Mouse (Mus musculus): ENCODE measurements around the gene Prss54. TPM values are rescaled to one million over a fixed set of nuclear protein-coding genes. Genes with fewer than 3 reads are reported as not detected.

Gene Prss54
- polyA plus RNA-seq, 1 experiment from 2014 or later: not detected

GRCm38 (mm10) chr8:95593439-95594393, 17.6 kb upstream of the Prss54 start:
- H3K27ac ChIP-seq (replicated peaks): no peak overlapping the region
- no peak overlapping the region for H3K4me3 ChIP-seq
- H3K36me3 ChIP-seq: no peaks in the 10 kb centered on the region
- no peaks in the 10 kb centered on the region for H3K27me3 ChIP-seq (ENCODE audit: low read depth, poor library complexity, severe bottlenecking)
- no peak for DNase-seq (ENCODE audit: low spot score)
- H3K4me1 ChIP-seq: peaks cover 8% of the 10 kb centered on the region
- no peaks in the 10 kb centered on the region for H3K9me3 ChIP-seq (replicated peaks)
- WGBS: 91% methylated on average over 7 of the region's 7 CpGs

DNA sequence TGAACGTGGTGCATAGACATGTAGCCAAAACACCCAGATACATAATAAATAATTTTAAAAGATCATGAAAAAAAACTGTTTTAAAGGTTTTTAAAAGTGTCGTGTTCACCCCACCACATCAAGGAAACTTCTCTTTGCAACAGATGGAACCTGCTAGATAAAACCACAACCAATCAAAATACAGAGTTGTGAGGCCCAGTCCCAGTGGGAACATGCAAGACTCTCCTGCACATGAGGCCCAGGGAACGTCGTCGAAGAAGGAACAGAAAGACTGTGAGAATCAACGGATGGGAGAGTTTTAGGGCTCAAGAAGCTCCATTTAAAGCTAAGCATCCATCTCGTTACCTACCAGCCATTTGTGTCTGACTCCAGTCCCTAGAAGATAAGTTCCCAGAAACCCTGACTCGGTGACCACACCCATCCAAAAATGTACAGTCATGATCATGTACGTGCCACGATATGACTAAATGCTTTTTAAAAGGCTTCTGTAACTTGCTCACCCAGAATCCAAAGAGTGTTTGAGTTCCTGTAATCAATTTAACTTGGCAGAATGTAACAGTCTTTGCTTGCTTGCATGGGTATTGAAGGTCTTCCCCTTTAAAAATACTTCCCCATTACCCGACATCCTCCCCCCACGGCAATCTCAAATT, 16.1 kb upstream of the Prss54 start:
- no peaks in the 10 kb centered on the region for H3K36me3 ChIP-seq
- 85% methylated on average over 12 of the region's 12 CpGs for WGBS

GRCm38 (mm10) chr8:95590539-95590938, 14.4 kb upstream of the Prss54 start:
- DNase-seq (ENCODE audit: low spot score): no peak
- H3K27ac ChIP-seq (replicated peaks): no peak overlapping the region
- H3K9me3 ChIP-seq (replicated peaks): no peaks in the 10 kb centered on the region; the same call in 1 of the 2 replicates
- 84% methylated on average over 4 of the region's 4 CpGs for WGBS
- no peak overlapping the region for H3K4me3 ChIP-seq
- no peaks in the 10 kb centered on the region for H3K27me3 ChIP-seq (ENCODE audit: low read depth, poor library complexity, severe bottlenecking)
- no peaks in the 10 kb centered on the region for H3K36me3 ChIP-seq
- H3K4me1 ChIP-seq: peaks cover 8% of the 10 kb centered on the region

More for the DNA sequence above, 16.1 kb upstream of the Prss54 start:
- Histone ChIP-seq H3K4me3 (no peak overlapping the region), H3K4me1 (peaks cover 8% of the 10 kb centered on the region), H3K27me3 (ENCODE audit: low read depth, poor library complexity, severe bottlenecking) (no peaks in the 10 kb centered on the region), H3K9me3 (replicated peaks) (no peaks in the 10 kb centered on the region; the same call in 1 of the 2 replicates), H3K27ac (replicated peaks) (no peak overlapping the region)
- DNase-seq (ENCODE audit: low spot score): no peak

- H3K36me3 ChIP-seq: no peaks in the 10 kb centered on the region
- no peaks in the 10 kb centered on the region; the same call in 1 of the 2 replicates for H3K9me3 ChIP-seq (replicated peaks)
- no peak overlapping the region for H3K4me3 ChIP-seq
- 67% methylated on average over 10 of the region's 10 CpGs for WGBS
- H3K27ac ChIP-seq (replicated peaks): no peak overlapping the region
- no peaks in the 10 kb centered on the region; the same call in 1 of the 2 replicates for H3K4me1 ChIP-seq
- no peak for DNase-seq (ENCODE audit: low spot score)
- no peaks in the 10 kb centered on the region for H3K27me3 ChIP-seq (ENCODE audit: low read depth, poor library complexity, severe bottlenecking)
These were observed 13.1 kb upstream of the Prss54 start for GRCm38 (mm10) chr8:95589282-95589681.

DNA sequence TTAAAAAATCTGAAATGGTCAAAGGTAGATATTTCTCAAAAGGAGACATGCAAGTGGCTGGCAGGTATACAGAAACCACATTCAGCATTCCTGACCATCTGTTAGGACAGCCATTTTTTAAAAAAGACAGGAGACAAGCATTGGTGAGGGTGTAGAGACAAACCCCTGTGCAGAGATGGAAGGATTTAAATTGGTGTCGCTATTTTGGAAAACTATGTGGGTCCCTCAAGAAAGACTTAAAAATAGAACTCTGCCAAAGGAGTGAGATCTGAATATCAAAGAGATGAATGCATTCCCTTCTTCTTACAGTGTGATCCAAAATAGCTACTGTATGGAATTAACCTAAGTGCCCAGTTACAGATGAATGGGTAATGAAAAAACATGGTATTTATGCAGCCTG, 11.2 kb upstream of the Prss54 start:
- 95% methylated on average over 1 of the region's 1 CpGs for WGBS
- H3K4me1 ChIP-seq: no peaks in the 10 kb centered on the region
- H3K36me3 ChIP-seq: no peaks in the 10 kb centered on the region
- DNase-seq (ENCODE audit: low spot score): no peak
- H3K27ac ChIP-seq (replicated peaks): no peak overlapping the region
- no peak overlapping the region for H3K4me3 ChIP-seq
- H3K27me3 ChIP-seq (ENCODE audit: low read depth, poor library complexity, severe bottlenecking): no peaks in the 10 kb centered on the region
- H3K9me3 ChIP-seq (replicated peaks): no peaks in the 10 kb centered on the region; the same call in 1 of the 2 replicates

GRCm38 (mm10) chr8:95573146-95573545, 3.0 kb downstream of the Prss54 start:
- no peaks in the 10 kb centered on the region for H3K36me3 ChIP-seq
- 86% methylated on average over 5 of the region's 5 CpGs for WGBS
- no peaks in the 10 kb centered on the region for H3K27me3 ChIP-seq (ENCODE audit: low read depth, poor library complexity, severe bottlenecking)
- DNase-seq (ENCODE audit: low spot score): no peak
- no peak overlapping the region for H3K4me3 ChIP-seq
- H3K9me3 ChIP-seq (replicated peaks): 0 out of 2 replicates have a peak, but pooled peaks cover 5% of the 10 kb centered on the region
- H3K4me1 ChIP-seq: no peaks in the 10 kb centered on the region
- no peak overlapping the region for H3K27ac ChIP-seq (replicated peaks)

- Histone ChIP-seq H3K36me3 (no peaks in the 10 kb centered on the region), H3K27me3 (ENCODE audit: low read depth, poor library complexity, severe bottlenecking) (no peaks in the 10 kb centered on the region), H3K9me3 (replicated peaks) (0 out of 2 replicates have a peak, but pooled peaks cover 5% of the 10 kb centered on the region), H3K27ac (replicated peaks) (no peak overlapping the region), H3K4me3 (no peak overlapping the region), H3K4me1 (no peaks in the 10 kb centered on the region; the same call in 1 of the 2 replicates)
- DNase-seq (ENCODE audit: low spot score): no peak
- 90% methylated on average over 6 of the region's 6 CpGs for WGBS
These were observed 9.3 kb downstream of the Prss54 start for GRCm38 (mm10) chr8:95566809-95567208.

DNA sequence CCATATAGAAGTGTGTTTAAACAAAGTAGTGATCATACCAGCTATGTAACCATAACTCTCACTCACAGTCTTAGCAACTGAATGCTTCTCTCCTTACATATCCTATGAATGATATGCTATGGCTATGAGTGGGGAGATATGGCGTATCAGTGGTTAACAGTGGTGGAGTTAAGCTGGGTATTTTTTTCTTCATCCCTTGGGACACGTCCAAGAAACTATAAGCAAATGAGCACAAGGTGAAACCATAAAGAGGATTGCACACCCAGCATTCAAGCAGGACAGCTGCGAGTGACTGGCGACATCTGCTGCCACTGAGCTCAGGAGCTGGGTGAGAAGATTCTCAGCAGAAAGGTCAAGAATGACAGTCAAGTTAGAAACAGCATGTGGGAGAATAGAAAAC, 9.9 kb downstream of the Prss54 start:
- Histone ChIP-seq H3K4me1 (no peaks in the 10 kb centered on the region; the same call in 1 of the 2 replicates), H3K36me3 (no peaks in the 10 kb centered on the region), H3K4me3 (no peak overlapping the region), H3K27ac (replicated peaks) (no peak overlapping the region), H3K9me3 (replicated peaks) (0 out of 2 replicates have a peak, but pooled peaks cover 5% of the 10 kb centered on the region), H3K27me3 (ENCODE audit: low read depth, poor library complexity, severe bottlenecking) (no peaks in the 10 kb centered on the region)
- DNase-seq (ENCODE audit: low spot score): no peak
- WGBS: 81% methylated on average over 4 of the region's 4 CpGs

GRCm38 (mm10) chr8:95555963-95556362, 20.2 kb downstream of the Prss54 start:
- DNase-seq (ENCODE audit: low spot score): no peak
- Histone ChIP-seq H3K4me1 (peaks cover 8% of the 10 kb centered on the region; the same call in 1 of the 2 replicates), H3K36me3 (no peaks in the 10 kb centered on the region), H3K4me3 (no peak overlapping the region), H3K9me3 (replicated peaks) (no peaks in the 10 kb centered on the region), H3K27me3 (ENCODE audit: low read depth, poor library complexity, severe bottlenecking) (no peaks in the 10 kb centered on the region), H3K27ac (replicated peaks) (no peak overlapping the region)
- 79% methylated on average over 2 of the region's 2 CpGs for WGBS

- peaks cover 32% of the 10 kb centered on the region for H3K4me1 ChIP-seq
- DNase-seq (ENCODE audit: low spot score): no peak
- H3K9me3 ChIP-seq (replicated peaks): no peaks in the 10 kb centered on the region
- no peak overlapping the region for H3K27ac ChIP-seq (replicated peaks)
- H3K27me3 ChIP-seq (ENCODE audit: low read depth, poor library complexity, severe bottlenecking): no peaks in the 10 kb centered on the region
- H3K4me3 ChIP-seq: no peak overlapping the region
- 70% methylated on average over 4 of the region's 4 CpGs for WGBS
- no peaks in the 10 kb centered on the region for H3K36me3 ChIP-seq
These were observed 24.6 kb downstream of the Prss54 start for GRCm38 (mm10) chr8:95551577-95551976.

DNA sequence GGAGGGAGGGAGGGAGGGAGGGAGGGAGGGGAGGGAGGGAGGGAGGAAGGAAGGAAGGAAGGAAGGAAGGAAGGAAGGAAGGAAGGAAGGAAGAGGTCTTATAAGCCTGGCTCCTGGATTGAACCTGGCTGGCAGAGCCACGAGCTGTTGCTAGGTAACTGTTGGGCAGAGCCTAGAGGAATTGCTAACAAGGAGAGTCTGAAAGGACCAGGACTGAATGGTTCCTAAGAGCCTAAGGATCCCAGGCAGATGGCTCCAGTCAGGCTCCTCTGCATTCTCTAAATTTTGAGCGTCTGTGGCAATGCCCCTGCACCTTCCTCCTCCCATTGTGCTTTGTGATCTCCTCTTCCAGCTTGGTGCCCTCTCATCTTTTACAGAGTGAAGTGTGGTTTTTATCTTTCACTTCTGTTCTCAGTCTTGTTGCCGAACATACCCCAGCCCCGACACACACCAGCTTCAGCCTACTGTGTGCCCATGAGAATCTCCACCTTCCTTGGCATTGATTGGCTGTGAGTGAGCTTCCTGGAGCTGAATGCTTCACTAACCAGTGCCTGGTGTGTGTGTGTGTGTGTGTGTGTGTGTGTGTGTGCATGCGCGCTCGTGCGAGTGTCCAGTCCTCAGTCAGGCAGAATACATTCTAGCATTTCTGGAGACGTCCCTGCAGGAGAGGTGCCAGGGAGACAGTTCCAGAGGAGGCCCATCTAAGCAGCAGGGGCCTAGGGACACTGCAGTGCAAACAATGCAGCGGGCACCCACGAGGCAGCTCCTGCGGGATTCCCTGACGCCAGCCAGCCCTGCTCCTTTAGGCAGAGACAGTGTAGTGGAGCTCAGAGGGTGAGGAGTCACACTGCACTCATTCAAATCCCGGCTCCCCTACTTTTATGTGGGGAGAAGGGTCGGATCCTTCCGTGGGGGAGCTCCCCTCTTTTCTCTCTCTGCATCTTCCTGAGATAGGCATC, 26.0 kb downstream of the Prss54 start:
- Histone ChIP-seq H3K27me3 (ENCODE audit: low read depth, poor library complexity, severe bottlenecking) (no peaks in the 10 kb centered on the region), H3K27ac (replicated peaks) (peak overlapping the region; percentile 55), H3K4me3 (no peak overlapping the region), H3K9me3 (replicated peaks) (no peaks in the 10 kb centered on the region), H3K36me3 (no peaks in the 10 kb centered on the region), H3K4me1 (peaks cover 32% of the 10 kb centered on the region)
- peak; percentile 19 for DNase-seq (ENCODE audit: low spot score)
- 60% methylated on average over 16 of the region's 16 CpGs for WGBS

DNA sequence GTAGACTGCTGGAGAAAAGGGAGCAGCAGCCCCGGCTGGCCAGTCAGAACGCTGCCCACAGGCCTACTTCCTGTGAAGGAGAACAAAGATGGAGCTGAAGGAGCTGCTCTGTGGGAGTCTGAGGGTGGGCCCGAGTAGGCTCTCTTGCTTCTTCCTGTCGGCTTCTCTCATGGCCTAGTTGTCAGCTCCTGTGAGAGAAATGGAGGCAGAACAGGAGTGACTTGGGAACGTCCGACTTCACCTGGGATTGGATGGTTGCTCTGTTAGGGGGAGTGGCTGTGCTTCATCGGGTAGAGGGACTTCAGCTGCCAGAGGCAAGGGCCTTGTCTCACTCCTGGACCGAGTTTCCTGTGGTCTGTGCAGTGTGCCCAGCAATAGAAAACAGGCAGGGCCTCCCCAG, 28.2 kb downstream of the Prss54 start:
- no peak overlapping the region for H3K4me3 ChIP-seq
- peak overlapping the region; percentile 38; the same call in 1 of the 2 replicates for H3K27ac ChIP-seq (replicated peaks)
- peaks cover 32% of the 10 kb centered on the region for H3K4me1 ChIP-seq
- no peaks in the 10 kb centered on the region for H3K36me3 ChIP-seq
- H3K27me3 ChIP-seq (ENCODE audit: low read depth, poor library complexity, severe bottlenecking): no peaks in the 10 kb centered on the region
- DNase-seq (ENCODE audit: low spot score): no peak
- no peaks in the 10 kb centered on the region for H3K9me3 ChIP-seq (replicated peaks)
- WGBS: 75% methylated on average over 8 of the region's 8 CpGs

Data from midbrain, embryonic 10.5 days (tissue).